Mouse (Mus musculus): ENCODE data around the gene Hacd4. TPM values are rescaled to one million over a fixed set of nuclear protein-coding genes. Genes with fewer than 3 reads are reported as not detected.

Hacd4 gene
- polyA plus RNA-seq, 1 experiment from 2014 or later = 3.8 TPM

DNA sequence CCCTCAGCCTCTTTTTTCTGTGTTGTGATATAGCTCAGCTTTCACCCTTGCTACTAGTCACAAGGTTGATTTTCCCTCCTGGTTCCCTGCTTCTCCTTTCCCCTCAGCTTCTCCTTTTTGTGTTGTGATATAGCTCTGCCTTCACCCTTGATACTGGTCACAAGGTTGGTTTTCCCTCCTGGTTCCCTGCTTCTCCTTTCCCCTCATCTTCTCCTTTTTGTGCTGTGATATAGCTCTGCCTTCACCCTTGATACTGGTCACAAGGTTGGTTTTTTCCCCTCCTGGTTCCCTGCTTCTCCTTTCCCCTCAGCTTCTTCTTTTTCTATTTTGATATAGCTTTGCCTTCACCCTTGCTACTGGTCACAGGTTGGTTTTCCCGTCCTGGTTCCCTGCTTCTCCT, 48.7 kb downstream of the Hacd4 start:
- Histone ChIP-seq H3K27ac (replicated peaks) (no peak overlapping the region), H3K4me2 (replicated peaks) (no peak overlapping the region), H3K27me3 (no peaks in the 10 kb centered on the region), H3K9ac (replicated peaks) (no peak overlapping the region), H3K4me3 (no peak overlapping the region), H3K36me3 (no peaks in the 10 kb centered on the region), H3K4me1 (no peaks in the 10 kb centered on the region), H3K9me3 (no peaks in the 10 kb centered on the region)
- 78% methylated on average over 1 of the region's 1 CpGs for WGBS
- no peak for ATAC-seq (ENCODE audit: low FRiP score, low read depth)

DNA sequence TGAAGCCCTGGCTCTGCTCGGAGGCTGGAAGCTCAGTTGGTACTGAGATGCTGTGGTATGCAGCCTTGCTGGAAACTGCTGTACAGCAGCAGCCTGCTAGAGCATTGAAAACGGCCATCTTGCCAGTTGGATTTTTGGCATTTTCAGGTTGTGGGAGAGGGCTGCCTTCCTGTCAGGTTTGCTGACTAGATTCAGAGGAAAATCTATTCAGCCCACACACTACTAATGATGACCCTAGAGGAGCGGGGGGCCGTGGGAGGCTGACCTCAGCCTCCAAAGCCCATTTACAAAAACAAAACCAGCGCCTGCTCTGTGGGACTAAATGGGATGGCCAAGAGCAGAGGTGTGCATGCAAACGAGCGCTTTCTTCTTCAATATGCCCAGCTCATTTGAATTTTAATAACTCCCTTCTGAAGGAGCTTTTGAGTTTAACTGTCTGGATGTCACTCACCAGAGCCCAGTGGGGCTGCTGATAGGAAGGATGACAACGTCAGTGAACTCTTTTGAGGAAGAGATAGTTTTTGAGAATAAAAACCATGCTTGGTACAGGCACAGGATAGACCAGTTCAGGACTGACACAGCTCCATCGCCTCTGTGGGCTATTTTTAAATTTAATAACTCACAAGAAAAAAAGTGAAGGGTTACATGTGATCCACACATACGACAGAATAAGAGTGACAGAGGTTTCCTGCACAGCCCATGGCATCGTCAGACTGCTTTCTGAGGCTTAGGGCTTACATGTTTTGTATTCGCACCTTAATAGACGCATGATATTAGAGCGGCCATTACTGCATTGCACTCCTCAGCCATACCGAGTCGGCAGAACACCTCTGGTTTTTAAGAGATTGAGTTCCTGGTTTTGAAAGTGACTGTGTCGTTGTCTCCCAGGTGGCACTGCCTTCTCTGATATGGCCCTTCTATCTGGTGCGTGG, 66.2 kb downstream of the Hacd4 start:
- no peaks in the 10 kb centered on the region for H3K36me3 ChIP-seq
- 54% methylated on average over 18 of the region's 18 CpGs for WGBS

DNA sequence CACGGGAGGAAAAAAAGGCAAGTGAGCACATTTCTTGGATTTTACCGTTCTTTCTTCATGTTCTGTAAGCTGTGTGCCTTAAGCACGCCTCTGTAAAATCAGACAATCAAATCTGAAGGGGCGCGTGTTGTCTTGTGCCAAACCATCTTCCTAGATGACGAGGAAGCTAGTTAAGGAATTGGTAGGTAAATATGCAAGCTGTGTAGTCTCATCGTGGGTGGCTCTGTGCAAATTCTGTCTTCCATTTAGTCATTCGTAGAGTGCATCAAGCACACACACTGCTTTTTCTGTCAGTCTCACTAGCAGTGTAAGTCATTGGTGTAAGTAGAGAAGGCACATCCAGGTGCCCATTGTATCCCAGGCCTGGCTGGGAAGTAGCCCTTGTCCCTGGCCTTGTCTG, 67.9 kb downstream of the Hacd4 start:
- Histone ChIP-seq H3K4me3 (no peak overlapping the region), H3K4me2 (replicated peaks) (no peak overlapping the region), H3K27ac (replicated peaks) (no peak overlapping the region), H3K4me1 (peaks cover 10% of the 10 kb centered on the region), H3K27me3 (no peaks in the 10 kb centered on the region), H3K9me3 (no peaks in the 10 kb centered on the region), H3K9ac (replicated peaks) (no peak overlapping the region), H3K36me3 (no peaks in the 10 kb centered on the region)
- WGBS = 91% methylated on average over 8 of the region's 8 CpGs
- no peak for ATAC-seq (ENCODE audit: low FRiP score, low read depth)

More for the DNA sequence above, 66.2 kb downstream of the Hacd4 start:
- Histone ChIP-seq H3K4me3 (no peak overlapping the region), H3K9ac (replicated peaks) (no peak overlapping the region), H3K4me2 (replicated peaks) (peak overlapping the region; percentile 13; the same call in 1 of the 2 replicates), H3K27ac (replicated peaks) (peak overlapping the region; percentile 58), H3K27me3 (no peaks in the 10 kb centered on the region), H3K9me3 (no peaks in the 10 kb centered on the region), H3K4me1 (peaks cover 10% of the 10 kb centered on the region)
- peak; percentile 60 for ATAC-seq (ENCODE audit: low FRiP score, low read depth)

DNA sequence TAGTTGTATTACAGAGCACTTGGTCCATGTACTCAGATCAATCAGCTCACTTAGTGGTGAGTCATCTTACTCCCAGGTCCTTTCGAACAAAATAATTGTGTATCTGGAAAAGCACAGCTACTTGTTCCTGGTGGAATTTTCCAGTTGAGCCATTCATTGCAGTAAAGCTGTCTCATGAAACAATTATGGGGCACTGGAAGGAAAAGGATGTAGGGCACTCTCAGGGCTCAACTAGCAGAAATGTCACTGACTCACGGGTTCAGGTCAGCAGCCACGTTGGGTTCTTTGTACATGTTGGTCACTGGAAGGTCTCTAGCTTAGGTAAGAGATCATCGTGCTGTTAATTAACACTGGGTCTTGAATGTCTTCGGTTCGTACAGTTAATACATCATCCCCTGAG, 68.8 kb downstream of the Hacd4 start:
- H3K27ac ChIP-seq (replicated peaks) = no peak overlapping the region
- H3K4me2 ChIP-seq (replicated peaks) = no peak overlapping the region
- 93% methylated on average over 6 of the region's 6 CpGs for WGBS

DNA sequence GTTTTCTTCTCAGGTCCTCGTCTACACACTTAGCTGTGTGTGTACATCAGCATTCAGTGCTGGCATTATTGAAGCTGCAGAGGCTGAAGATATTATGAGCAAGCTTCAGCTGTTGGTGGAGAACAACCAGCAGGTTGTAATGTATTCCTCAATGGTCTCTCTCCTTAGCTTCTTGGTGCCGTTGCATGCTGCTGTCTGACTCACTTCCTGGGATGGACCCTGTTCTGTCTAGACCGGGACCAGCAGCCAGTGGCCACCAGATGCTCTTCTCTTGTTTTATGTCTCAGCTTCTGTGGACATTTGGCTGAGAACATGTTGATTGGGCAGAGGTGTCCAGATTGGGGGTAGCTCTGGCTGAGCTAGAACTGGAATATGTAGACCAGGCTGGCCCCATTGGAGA, 81.3 kb downstream of the Hacd4 start:
- 89% methylated on average over 3 of the region's 3 CpGs for WGBS
- Histone ChIP-seq H3K4me1 (peaks cover 9% of the 10 kb centered on the region; the same call in 1 of the 2 replicates), H3K4me2 (replicated peaks) (no peak overlapping the region), H3K36me3 (no peaks in the 10 kb centered on the region), H3K9ac (replicated peaks) (no peak overlapping the region), H3K27ac (replicated peaks) (no peak overlapping the region), H3K9me3 (no peaks in the 10 kb centered on the region), H3K27me3 (no peaks in the 10 kb centered on the region), H3K4me3 (no peak overlapping the region)
- no peak for ATAC-seq (ENCODE audit: low FRiP score, low read depth)

More for the DNA sequence above, 68.8 kb downstream of the Hacd4 start:
- Histone ChIP-seq H3K4me3 (no peak overlapping the region), H3K36me3 (no peaks in the 10 kb centered on the region), H3K9me3 (no peaks in the 10 kb centered on the region), H3K4me1 (peaks cover 10% of the 10 kb centered on the region), H3K9ac (replicated peaks) (no peak overlapping the region), H3K27me3 (no peaks in the 10 kb centered on the region)
- ATAC-seq (ENCODE audit: low FRiP score, low read depth) = no peak

DNA sequence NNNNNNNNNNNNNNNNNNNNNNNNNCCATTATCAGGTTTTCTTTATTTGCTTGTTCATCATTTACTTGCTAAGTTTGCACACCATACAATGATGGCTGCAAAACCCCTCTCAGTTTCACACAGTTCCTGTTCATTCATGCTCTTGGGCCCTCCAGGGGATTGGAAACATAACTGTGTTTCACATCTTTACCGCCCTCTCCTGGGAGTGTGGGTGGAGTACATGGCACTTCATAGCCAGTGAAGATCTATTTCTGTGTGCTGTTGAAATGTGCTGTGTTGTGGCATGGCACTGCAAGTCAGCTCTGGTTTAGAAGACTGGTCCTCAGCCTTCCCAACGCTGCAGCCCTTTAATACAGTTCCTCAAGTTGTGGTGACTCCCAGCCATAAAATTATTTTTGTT, 82.1 kb downstream of the Hacd4 start:
- WGBS = 75% methylated on average over 2 of the region's 2 CpGs
- no peak for ATAC-seq (ENCODE audit: low FRiP score, low read depth)
- Histone ChIP-seq H3K4me1 (peaks cover 9% of the 10 kb centered on the region; the same call in 1 of the 2 replicates), H3K4me3 (no peak overlapping the region), H3K9ac (replicated peaks) (no peak overlapping the region), H3K9me3 (no peaks in the 10 kb centered on the region), H3K27me3 (no peaks in the 10 kb centered on the region), H3K27ac (replicated peaks) (no peak overlapping the region), H3K4me2 (replicated peaks) (no peak overlapping the region), H3K36me3 (no peaks in the 10 kb centered on the region)

DNA sequence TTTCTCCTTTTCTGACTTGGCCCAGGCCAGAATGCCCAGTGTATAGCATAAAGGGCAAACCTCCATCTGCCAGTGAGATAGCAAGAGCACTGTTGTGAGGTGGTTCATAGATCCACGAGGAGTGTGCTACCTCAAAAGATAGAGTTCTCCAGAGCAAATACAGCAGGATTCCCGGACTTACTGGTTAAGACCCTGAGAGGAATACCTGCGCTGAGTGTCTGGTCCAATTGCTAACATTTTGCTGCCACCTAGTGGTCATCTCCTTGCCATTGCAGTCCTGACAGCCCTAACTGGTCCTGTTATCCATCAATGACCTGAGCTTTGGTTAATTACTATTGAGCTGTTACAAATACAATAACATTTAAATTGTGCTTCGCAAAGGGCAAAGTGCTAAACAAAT, 87.8 kb downstream of the Hacd4 start:
- Histone ChIP-seq H3K27ac (replicated peaks) (no peak overlapping the region), H3K36me3 (no peaks in the 10 kb centered on the region), H3K4me2 (replicated peaks) (no peak overlapping the region), H3K9ac (replicated peaks) (no peak overlapping the region), H3K4me3 (no peak overlapping the region), H3K4me1 (peaks cover 9% of the 10 kb centered on the region; the same call in 1 of the 2 replicates), H3K27me3 (no peaks in the 10 kb centered on the region), H3K9me3 (no peaks in the 10 kb centered on the region)
- 1% methylated on average over 4 of the region's 4 CpGs for WGBS
- ATAC-seq (ENCODE audit: low FRiP score, low read depth) = peak; percentile 81

Other genes with a start within 250 kb of the Hacd4 start
- gene Ifnb1, start 83.8 kb upstream of the Hacd4 start, polyA plus RNA-seq (2016; fragmentation: Nextera tagmentation; extraction: Ambion mirVana) = not detected in 2 replicates
- gene Ifna15, start 119.3 kb upstream of the Hacd4 start, polyA plus RNA-seq (2016; fragmentation: Nextera tagmentation; extraction: Ambion mirVana) = not detected in 2 replicates
- gene Ifna14, start 132.9 kb upstream of the Hacd4 start, polyA plus RNA-seq (2016; fragmentation: Nextera tagmentation; extraction: Ambion mirVana) = not detected in 2 replicates
- gene Ifna9, start 153.5 kb upstream of the Hacd4 start, polyA plus RNA-seq (2016; fragmentation: Nextera tagmentation; extraction: Ambion mirVana) = not detected in 2 replicates
- not detected in 2 replicates for gene Ifna12, start 164.4 kb upstream of the Hacd4 start, polyA plus RNA-seq (2016; fragmentation: Nextera tagmentation; extraction: Ambion mirVana)
- not detected in 2 replicates for gene C87499, start 195.5 kb upstream of the Hacd4 start, polyA plus RNA-seq (2016; fragmentation: Nextera tagmentation; extraction: Ambion mirVana)
- not detected in 2 replicates for gene Ifna13, start 205.5 kb upstream of the Hacd4 start, polyA plus RNA-seq (2016; fragmentation: Nextera tagmentation; extraction: Ambion mirVana)
- gene Ifna16, start 238.0 kb upstream of the Hacd4 start, polyA plus RNA-seq (2016; fragmentation: Nextera tagmentation; extraction: Ambion mirVana) = not detected in 2 replicates
- not detected in 2 replicates for gene Ifna2, start 245.0 kb upstream of the Hacd4 start, polyA plus RNA-seq (2016; fragmentation: Nextera tagmentation; extraction: Ambion mirVana)